Mouse (Mus musculus) left cerebral cortex, postnatal 10 days (tissue): ENCODE data around the gene Trak2. TPM values are rescaled to one million over a fixed set of nuclear protein-coding genes. Genes with fewer than 3 reads are reported as not detected.
"Not testable (repeated sequence)": the region's sequence is repeated elsewhere in the genome, so short reads cannot be mapped to it uniquely, and the experiment has no call there.

Source experiments
- DNase-seq, 2 experiments: peaks; one replicate each; pipeline ENCODE4 v3.0.0; 2021 to 2022; ENCODE audit warnings: low spot score in 2 of 2, mixed read lengths in 1 of 2; ENCODE audit errors: extremely low spot score in 1 of 2
- intact Hi-C: fragments of 180-260 bp; cut with DNase I; formaldehyde crosslinking; loops from one replicate; pipeline ENCODE4 v1.15.1; 2025
- total RNA-seq, 2 experiments: library from RNA; stranded (reverse); gene quantifications; 2 replicates each; pipeline ENCODE4 v1.2.3; 2021

The Trak2 gene
- 100 to 1,000 TPM; 145 to 154 TPM for total RNA-seq

DNA sequence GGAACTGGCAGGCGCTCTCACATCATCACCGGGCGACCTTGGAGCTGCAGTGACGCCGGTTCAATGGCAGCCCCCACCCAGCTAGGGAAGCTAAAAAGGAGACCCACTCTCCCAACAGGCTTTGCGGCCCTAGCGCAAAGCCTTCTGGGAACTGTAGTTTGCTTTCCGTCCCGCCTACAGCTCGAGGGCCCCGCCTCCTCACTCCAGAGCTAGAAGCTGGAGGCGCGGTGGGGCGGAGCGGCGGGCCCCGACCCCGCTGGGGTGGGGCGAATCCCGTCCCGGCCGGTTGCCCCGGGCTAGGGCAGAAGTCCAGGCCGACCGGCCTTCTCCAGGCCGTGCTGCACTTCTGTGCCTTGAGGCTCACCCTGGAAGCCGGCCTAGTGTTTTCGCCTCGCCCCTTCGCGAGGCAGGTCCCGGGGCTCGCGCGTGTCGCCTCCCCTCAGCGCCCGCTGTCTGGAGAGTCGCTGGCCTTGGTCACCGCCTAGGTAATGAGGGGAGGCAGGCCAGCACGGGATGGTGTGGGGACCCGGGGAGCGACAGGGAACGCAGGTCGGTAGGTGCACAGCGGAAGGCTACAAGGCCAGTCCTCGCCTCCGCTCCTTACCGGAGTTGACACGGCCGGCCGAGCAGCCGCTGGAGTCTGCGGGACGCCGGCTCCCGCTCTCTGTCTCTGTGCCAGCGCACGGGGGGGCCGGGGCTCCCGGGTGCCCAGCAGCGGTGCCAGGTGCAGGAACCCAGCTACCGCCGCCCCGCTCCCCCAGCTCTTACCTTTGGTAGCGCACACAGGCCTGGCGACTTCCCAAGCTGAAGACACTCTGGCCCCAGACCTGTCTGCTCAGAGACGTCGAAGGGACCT, at the start of gene Trak2, which contains the start of gene Stradb:
Trak2 (minus strand) TSS at position 65 of the 856 bp plus-strand sequence.
Stradb (plus strand) TSS at position 157 of the 856 bp plus-strand sequence.
- intact Hi-C loops, result loop anchor here (5.0 kb wide), 2 partner anchors 46 to 61 kb away; no protein-coding TSS in a partner anchor
- peak; percentile 95 to 97 for DNase-seq

DNA sequence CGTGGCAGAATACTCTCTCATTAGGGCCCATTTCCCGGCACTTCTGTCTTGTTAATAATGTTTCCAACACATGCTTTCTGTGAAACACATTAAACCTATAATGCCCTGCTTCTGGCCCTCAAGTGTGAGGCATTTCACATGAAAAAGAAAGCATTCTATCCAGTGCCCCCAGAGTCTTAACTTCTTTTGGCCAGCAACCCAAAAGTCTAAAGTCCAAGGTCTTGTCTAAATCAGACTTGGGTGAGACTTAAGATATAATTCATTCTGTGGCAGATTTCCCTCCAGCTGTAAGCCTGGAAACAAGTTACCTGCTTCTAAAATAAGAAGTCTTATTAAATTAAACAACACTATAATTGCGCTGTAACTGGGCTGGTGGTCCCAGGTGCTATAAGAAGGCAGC, 48.3 kb upstream of the Trak2 start:
- DNase-seq, result no peak

DNA sequence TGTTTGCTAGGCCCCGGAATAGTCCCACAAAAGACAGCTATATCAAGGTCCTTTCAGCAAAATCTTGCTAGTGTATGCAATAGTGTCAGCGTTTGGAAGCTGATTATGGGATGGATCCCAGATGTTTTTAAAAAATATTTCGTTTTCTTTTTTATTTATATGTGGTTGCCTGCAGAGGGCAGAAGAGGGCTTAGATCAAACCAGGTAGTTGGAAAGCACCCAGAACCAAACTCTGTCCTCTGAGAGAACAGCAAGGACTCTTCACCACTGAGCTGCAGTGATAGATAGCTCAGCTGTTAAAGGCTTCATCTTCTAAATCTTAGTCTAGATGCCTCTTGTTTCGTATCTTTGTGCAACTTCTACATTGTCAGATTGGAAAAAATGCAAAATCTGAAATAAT, 36.0 kb upstream of the Trak2 start:
- intact Hi-C loops, result no loop called here
- DNase-seq, result peak in 1 of 2 experiments; percentile 17

More for the DNA sequence above, 48.3 kb upstream of the Trak2 start:
- intact Hi-C loops, result no loop called here

DNA sequence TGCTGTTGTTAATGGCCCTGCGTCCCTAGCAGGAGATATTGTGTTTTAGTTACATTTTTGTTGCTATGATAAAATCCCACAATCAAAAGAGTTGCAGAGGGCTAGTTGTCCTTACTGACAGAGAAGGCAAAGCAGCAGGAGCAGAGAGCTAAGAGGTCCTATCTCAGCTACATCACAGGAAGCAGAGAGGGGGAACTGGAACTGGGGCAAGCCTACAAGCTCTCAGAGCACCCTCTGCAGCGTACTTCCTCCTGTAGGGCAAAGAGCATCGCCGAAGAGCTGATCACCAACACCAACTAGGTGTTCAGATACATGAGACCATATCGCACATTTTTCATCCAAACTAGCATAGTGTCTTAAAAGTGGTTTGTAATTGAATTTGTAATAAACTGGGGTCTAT, 22.1 kb upstream of the Trak2 start:
- intact Hi-C loops, result no loop called here

DNA sequence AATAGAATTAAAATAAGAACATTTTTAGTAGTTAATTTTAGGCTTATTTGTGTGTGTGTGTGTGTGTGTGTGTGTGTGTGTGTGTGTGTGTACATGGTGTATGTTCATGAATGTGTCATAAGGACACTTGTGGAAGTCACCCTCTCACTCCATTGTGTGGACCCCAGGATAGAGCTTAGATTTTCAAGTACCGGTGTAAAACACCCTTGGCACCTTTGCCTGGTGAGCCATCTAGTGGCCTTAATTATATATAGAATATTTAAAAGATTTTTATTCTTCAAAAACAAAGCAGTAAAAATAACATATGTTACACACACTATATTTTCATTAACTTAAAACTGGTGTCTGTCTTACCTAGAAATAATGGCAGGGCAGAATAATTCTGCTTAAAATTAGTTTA, 20.5 kb upstream of the Trak2 start:
- intact Hi-C loops, result loop anchor here (5.0 kb wide), 1 partner anchor 221 kb away; no protein-coding TSS in a partner anchor
- no peak for DNase-seq

More for the DNA sequence above, 22.1 kb upstream of the Trak2 start:
- DNase-seq, result no peak

DNA sequence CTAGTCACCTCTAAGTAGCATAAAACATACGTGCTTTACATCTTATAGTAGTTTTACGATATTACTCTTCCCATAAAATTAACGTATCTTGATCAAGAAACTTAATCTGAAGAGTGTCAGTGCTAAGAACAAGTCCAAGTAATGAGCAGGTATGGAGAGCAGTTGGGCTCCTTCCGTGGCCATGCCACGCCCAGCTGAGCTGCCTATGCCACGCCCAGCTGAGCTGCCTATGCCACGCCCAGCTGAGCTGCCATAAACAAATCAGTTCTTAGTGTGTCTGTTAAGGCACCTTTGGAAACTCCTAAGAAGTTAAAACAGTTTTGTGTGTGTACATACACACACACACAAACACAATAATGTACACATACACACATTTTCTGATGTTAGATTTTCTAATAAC, 19.9 kb upstream of the Trak2 start:
- no peak for DNase-seq
- intact Hi-C loops, result loop anchor here (5.0 kb wide), 1 partner anchor 221 kb away; no protein-coding TSS in a partner anchor

DNA sequence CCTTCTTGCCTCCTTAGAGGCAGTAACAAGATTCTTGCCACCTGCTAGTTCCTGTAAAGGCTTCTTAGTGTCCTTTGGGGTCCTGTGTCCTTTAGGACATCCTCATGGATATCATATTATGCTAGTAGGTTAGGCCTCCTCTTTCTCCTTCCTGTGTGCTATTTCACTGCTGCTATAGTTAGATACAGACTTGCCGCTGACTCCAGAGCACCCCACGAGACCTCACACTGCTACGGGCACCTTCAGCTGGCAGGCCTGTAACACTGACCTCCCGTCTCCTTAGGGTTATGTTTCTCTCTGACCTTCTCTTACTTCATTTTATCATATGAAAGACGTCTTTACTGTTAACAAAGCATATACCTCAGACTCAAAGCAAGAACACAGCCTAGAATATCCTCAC, 11.4 kb upstream of the Trak2 start:
- no peak for DNase-seq
- intact Hi-C loops, result no loop called here

DNA sequence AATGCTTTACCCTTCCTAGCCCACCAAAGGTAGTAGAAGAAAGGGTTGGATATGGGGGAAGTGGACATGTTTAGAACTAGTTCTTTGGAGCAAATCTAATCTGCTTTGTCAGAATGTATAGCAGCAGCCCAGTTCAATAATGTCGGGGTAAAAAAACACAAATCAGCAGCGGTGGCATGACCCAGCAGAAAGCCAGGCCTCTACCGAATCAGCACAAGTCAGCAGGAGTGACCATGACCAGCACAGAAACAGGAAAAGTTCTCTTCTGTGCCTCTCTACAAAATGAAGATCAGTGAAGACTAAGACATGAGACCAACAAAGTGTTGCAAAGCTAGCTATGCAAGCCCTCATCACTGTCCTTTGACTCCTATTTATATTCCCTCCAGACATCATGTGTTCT, 9.0 kb upstream of the Trak2 start:
- no peak for DNase-seq
- intact Hi-C loops, result no loop called here

DNA sequence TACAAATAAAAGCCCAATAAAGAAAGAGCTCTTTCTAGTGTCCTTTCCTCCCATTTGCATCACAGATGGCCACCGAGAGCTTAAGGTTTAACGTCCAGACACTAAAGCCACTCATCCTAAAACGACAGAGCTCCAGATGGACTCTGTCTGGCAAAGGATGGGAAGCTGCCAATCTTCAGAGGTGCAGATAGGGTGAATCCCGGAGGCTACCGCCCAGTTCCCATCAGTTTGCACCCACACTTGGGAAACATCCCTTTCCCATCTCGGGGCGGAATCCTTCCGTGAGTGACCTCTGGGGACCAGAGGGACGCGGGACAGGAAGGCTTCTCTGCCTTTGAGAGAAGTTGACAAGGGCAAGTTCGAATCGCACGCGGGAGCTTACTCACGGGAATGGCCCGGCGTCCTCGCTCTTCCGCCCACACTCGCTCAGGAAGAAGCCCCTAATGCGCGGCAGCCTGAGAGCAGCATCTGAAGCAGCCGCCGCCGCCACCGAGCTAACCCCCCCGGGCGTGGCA, 322 bp downstream of the Trak2 start:
- DNase-seq, result peak in 1 of 2 experiments; percentile 25
- intact Hi-C loops, result loop anchor here (5.0 kb wide), 2 partner anchors 46 to 61 kb away; no protein-coding TSS in a partner anchor

DNA sequence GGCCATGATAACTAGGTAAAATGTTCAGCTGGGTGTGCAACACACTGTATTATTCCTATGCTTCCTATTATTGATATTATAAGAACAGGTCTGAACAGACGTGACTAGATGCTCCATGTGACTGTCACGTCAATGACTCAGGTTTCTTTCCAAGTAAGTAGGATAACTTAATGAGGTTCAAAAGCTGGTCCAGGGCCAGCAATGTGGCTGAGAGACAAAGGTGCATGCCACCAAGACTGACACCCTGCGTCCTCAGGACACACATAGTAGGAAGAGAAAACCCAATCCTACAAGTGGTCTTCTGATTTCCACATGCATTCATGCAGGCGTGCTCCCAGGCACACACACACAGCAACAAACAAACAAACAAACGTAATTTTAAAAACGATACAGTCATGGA, 2.1 kb downstream of the Trak2 start:
- no peak for DNase-seq
- intact Hi-C loops, result loop anchor here (5.0 kb wide), 2 partner anchors 44 to 59 kb away; no protein-coding TSS in a partner anchor

DNA sequence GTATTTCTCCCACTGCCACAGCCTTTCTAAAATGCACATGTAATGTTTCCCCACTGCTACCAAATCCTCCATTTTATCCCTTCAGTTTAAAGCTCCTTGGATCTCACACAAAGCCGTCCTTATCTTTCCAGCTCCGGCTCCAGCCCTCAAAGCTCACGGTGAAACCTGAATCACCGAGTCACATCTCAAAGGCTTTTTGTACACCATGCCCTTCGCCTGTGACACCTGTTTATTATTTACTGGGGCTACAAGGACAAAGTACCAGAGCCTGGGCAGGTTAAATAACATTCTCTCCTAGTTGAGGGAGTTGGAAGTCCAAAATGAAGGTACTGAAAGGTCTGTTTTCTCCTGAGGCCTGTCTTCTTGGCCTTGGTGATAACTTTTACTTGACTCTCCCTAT, 3.2 kb downstream of the Trak2 start:
- intact Hi-C loops, result loop anchor here (5.0 kb wide), 2 partner anchors 43 to 58 kb away; no protein-coding TSS in a partner anchor

DNA sequence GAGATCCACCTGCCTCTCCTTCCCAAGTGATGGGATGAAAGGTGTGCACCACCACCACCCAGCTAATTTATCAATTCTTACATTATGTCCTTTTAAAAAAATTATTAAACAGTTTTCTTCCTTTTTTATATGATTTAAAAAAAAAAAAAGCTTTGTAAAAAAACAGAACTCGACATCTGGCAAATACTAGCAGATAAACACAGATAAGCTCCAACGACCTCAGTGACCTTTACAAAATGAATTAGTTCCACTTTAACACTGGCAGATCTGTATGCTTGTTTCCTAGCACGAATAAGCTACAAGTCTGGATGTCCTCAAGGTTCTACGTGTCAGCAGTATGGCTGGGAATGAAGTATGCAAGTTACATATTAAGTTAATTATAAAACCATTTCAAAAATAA, 5.7 kb downstream of the Trak2 start:
- no peak for DNase-seq
- intact Hi-C loops, result no loop called here

More for the DNA sequence above, 3.2 kb downstream of the Trak2 start:
- no peak for DNase-seq

DNA sequence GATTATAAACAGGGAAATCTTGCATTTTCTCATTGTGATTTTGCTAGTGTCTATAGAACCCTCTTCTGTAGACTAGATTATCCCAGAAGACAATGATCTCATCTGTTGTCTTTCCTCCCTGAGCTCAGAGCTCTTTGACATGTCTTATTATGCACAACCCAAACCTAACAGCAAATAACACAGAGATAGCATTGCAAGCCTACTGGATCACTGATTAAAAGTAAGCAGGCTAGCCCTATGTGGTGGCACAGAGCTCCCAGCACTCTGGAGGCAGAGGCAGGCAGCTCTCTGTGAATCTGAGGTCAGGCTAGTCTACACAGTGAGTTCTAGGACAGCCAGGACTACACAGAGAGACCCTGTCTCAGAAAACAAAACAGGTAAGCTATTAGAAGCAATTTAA, 10.4 kb downstream of the Trak2 start:
- intact Hi-C loops, result no loop called here
- no peak for DNase-seq

DNA sequence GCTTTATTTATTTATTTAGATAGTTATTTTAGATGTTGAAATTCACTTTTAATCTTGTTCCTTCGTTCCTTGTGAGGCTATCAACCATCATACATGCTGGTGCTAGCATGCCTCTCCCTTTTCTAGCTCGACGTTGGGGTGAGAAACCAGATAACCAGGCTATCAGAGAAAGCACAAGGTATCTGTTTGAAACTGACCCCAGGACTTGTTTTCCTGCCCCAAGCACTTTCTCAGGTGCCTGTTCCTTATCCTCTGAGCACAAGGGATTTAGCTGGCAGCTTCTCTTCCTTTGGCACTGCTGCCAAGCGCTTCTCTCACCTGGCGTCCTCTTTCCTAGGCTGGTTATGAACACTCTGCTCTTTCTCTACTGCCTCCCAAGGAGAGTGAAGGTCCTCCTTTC, 10.8 kb downstream of the Trak2 start:
- DNase-seq, result no peak
- intact Hi-C loops, result no loop called here

DNA sequence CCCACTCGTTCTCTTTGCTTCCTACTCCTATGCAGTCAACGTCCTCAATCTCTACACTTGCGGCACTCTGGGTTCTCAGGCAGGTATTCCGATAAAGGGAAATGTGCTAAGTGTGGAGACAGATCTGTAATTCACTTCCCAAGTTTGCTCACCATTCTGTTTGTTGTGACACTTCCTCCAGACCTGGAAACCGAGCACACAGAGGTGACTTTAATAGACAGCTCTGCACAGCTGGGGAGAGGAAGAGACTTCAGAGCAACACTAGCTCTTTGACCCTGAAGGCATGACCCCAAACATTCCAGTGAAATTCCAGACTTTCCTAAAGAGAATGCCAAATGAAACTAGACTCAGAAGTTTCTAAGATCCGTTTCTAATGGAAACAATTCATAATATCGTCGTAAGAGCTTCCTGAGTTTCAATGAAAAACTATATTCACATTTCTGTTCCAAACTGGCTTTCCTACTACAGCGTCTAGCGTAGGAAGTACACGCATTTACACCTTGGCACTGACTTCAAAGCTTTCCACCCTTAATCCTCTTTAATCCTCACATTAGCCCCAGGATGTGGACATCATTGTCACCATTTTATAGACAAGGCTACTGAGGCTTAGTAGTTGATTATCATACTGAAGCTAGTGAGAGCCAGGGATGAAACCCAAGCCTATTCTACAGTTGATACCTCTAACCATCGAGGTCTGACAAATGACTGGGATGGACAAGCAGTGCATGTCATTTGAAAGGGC, 11.9 kb downstream of the Trak2 start:
- intact Hi-C loops, result no loop called here
- DNase-seq, result no peak

DNA sequence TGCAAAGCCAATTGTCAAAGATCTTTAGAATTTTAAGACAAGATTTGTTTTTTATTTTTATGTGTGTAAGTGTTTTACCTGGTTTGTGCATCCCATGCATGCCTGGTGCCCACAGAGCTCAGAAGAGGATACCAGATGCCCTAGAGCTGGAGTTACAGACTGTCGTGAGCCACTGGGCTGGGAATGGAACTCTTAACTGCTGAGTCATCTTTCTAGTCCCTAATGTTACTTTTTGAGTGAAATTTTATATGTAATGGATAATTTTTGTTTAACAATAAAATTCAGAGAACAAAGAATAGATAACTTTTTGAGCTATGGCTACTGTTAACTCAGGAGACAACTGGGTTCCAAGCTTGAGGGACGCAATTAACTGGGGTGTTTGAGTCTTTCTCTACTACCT, 13.5 kb downstream of the Trak2 start:
- no peak for DNase-seq
- intact Hi-C loops, result no loop called here

DNA sequence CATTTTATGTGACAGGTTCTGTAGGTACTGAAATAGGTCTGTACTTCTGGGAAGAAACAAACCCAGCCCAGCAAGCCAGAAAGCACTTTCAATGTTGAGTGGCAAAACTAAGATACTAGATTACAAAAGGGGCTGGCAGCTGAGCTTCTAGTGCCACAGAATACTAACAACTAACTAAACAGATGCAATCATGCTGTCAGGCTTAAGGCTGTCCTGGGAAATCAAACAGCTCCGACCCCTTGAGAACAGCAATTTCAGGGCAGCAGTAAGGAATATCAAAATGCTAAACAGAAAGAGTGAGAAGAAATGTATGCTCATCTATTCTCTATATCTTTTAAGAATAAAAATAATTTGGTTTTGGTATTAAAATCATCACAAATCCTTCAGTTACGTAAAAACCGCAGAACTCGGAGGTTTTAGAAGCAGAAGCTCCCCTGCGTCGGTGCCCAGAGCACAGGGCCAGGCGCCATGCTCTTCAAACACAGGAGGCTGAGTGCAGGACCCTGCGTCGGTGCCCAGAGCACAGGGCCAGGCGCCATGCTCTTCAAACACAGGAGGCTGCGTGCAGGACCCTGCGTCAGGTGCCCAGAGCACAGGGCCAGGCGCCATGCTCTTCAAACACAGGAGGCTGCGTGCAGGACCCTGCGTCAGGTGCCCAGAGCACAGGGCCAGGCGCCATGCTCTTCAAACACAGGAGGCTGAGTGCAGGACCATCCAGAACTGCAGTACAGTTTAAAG, 14.3 kb downstream of the Trak2 start:
- intact Hi-C loops, DNase-seq: not testable (repeated sequence)

DNA sequence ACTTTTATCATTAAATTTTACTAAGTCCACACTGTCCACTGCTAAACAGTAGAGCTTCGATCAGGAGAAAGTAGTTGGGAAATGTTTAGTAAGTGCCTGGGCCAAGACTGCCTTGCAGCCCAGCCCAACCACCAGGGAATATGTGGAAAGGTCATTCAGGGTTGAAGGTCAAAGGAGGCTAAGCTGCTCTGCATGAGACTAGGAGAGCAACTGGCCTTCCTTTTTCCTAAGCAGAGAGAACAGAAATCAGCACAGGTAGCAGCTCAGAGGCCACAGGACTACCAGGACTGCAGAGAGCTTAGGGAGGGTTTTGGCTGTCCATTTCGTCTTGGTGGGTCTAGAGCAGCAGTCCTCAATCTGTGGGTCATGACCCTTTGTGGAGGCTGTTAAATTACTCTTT, 15.3 kb downstream of the Trak2 start:
- DNase-seq, result no peak
- intact Hi-C loops, result no loop called here

DNA sequence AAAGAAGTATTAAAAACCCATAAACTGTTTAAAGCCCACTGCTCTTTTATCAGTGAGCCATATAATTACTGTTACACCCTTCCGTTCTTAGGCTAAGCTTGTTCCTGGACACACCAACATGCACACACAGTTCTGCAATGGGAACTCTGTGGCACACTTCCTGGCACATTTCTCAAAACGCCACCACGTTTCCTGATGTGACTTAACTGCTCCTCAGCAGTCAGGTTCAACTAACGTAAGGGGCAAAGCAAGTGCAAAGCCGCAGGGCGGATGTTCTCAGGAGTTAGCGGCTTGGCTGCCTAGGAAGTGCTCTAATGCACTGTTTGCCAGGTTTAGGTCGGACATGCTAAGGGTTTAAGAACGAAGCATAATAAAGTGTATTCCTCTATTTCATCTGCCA, 17.0 kb downstream of the Trak2 start:
- intact Hi-C loops, result no loop called here
- DNase-seq, result no peak
